Mouse (Mus musculus): ENCODE results near the gene Siah1a. TPM values are rescaled to one million over a fixed set of nuclear protein-coding genes. Genes with fewer than 3 reads are reported as not detected.

Gene Siah1a
- polyA plus RNA-seq, 1 experiment from 2014 or later: 89.6 TPM

DNA sequence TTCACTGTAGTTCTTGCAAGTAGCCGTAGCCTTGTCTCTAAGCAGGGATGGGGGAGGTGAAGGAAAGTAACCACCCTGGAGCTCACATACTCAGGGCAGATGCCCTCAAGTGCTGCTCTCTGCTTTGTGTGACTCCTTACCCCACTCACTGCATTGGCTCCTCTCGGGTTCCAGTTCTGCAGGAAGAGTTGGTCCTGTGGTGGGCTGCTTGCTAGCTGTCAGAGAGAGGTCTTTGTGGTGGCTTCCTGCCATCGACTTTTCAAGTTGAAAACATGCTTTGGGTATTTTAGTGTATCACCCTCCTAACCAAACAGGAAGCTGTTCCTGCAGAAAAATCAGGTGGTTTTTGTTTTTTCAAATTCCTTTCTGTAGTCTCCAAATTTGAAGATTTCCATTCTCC is 59.1 kb downstream of the Siah1a start:
- Histone ChIP-seq H3K4me1 (peaks cover 6% of the 10 kb centered on the region; the same call in 1 of the 2 replicates), H3K36me3 (ENCODE audit: poor library complexity, severe bottlenecking) (0 out of 2 replicates have a peak, but pooled peaks cover 3% of the 10 kb centered on the region), H3K27ac (no peak overlapping the region), H3K27me3 (no peaks in the 10 kb centered on the region), H3K4me2 (no peak overlapping the region), H3K9ac (no peak overlapping the region), H3K4me3 (no peak overlapping the region), H3K9me3 (replicated peaks) (no peaks in the 10 kb centered on the region)
- WGBS: 91% methylated on average over 3 of the region's 3 CpGs
- no peak for ATAC-seq

Other genes with a start within 250 kb of the Siah1a start
- 0.15 and 0.24 TPM in 2 replicates for gene Abcc12, start 165.2 kb downstream of the Siah1a start, polyA plus RNA-seq (2015; fragmentation: Nextera tagmentation; extraction: Ambion mirVana)
- 73.4 and 74.2 TPM in 2 replicates for gene Lonp2, start 121.9 kb downstream of the Siah1a start, polyA plus RNA-seq (2015; fragmentation: Nextera tagmentation; extraction: Ambion mirVana)
- gene Gm10638, start 235 bp downstream of the Siah1a start, polyA plus RNA-seq (2015; fragmentation: Nextera tagmentation; extraction: Ambion mirVana): 5.7 and 7.9 TPM in 2 replicates
- 9.8 and 10.9 TPM in 2 replicates for gene N4bp1, start 139.3 kb upstream of the Siah1a start, polyA plus RNA-seq (2015; fragmentation: Nextera tagmentation; extraction: Ambion mirVana)

Data from forebrain, embryonic 13.5 days (tissue).